ENCODE assay signal across 8 mouse cellular contexts in the genomic region with DNA sequence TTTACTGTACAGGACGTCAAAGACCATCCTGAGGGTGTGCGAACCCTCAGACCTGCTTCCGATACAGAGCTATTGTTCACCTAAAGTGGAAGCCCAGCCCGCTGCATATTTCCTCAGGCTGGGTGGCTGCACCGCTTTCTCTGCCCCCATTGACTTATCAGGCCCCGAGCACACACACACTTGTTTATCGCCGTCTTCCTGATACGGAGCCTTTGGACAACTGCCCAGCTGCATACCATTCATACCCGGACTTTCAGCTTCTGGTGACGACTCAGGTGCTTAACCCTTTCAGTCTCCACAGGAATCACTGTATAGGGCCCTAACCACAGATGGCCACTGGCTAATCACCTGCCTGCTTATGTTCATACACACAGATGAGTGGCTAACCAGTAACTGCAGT.
DNase-seq lines count a peak whose midpoint lies in the region; ATAC-seq lines count a peak whose summit lies in the region.

No protein-coding gene starts in this region.

- H3K4me3 ChIP-seq in neural tube, embryonic 13.5 days: no peak overlapping the region
- no peak overlapping the region for H3K4me3 ChIP-seq in forebrain, embryonic 16.5 days (replicated peaks; ENCODE audit: low read length)

- H3K27me3 ChIP-seq in neural tube, embryonic 13.5 days: no peaks in the 10 kb centered on the region
- no peaks in the 10 kb centered on the region for H3K27me3 ChIP-seq in forebrain, embryonic 16.5 days (replicated peaks; ENCODE audit: control insufficient read depth, insufficient read depth, low read length)

- H3K9ac ChIP-seq in neural tube, embryonic 13.5 days: no peak overlapping the region
- H3K9ac ChIP-seq in forebrain, embryonic 16.5 days (replicated peaks; ENCODE audit: low read depth, low read length): no peak overlapping the region

- no peaks in the 10 kb centered on the region for H3K9me3 ChIP-seq in neural tube, embryonic 13.5 days
- H3K9me3 ChIP-seq in forebrain, embryonic 16.5 days (ENCODE audit: control insufficient read depth, low read length): no peaks in the 10 kb centered on the region

- H3K4me1 ChIP-seq in neural tube, embryonic 13.5 days (replicated peaks): peaks cover 28% of the 10 kb centered on the region
- H3K4me1 ChIP-seq in forebrain, embryonic 16.5 days (replicated peaks; ENCODE audit: control insufficient read depth, insufficient read depth, low read length): peaks cover 18% of the 10 kb centered on the region

- 0 out of 2 replicates have a peak overlapping the region, but pooled peaks have one; percentile 14 for H3K27ac ChIP-seq in neural tube, embryonic 13.5 days (replicated peaks)
- H3K27ac ChIP-seq in forebrain, embryonic 16.5 days (ENCODE audit: low read length): no peak overlapping the region

- no peak for DNase-seq in neural tube, embryonic 10.5 days (ENCODE audit: extremely low spot score, low spot score)
- DNase-seq in kidney, adult 18-20 months: peak; percentile 72
- DNase-seq in lung, adult 18-20 months: peak; percentile 83 to 90
- DNase-seq in yolk sac, embryonic 10.5 days (ENCODE audit: low spot score): peak; percentile 82
- no peak for DNase-seq in cerebellum, adult 11-12 months
- no peak for DNase-seq in layer of hippocampus, adult 8-10 months (ENCODE audit: low spot score in 2 of 2)

- no peak overlapping the region for H3K4me2 ChIP-seq in neural tube, embryonic 13.5 days
- no peak overlapping the region for H3K4me2 ChIP-seq in forebrain, embryonic 16.5 days (ENCODE audit: low read length)

- H3K36me3 ChIP-seq in neural tube, embryonic 13.5 days: no peaks in the 10 kb centered on the region
- H3K36me3 ChIP-seq in forebrain, embryonic 16.5 days (ENCODE audit: control insufficient read depth, insufficient read depth): no peaks in the 10 kb centered on the region

- 29% methylated on average over 11 of the region's 11 CpGs for WGBS in neural tube, embryonic 13.5 days
- WGBS in forebrain, embryonic 16.5 days: 11% methylated on average over 11 of the region's 11 CpGs

- no peak for ATAC-seq in neural tube, embryonic 13.5 days (ENCODE audit: low read depth)
- 0 out of 2 replicates have a peak, but pooled peaks have one; percentile 15 for ATAC-seq in forebrain, embryonic 16.5 days

Comparison
In these comparisons a context has a peak if more than half of its experiments do, and no peak if none do; other contexts are left out.
1. DNase-seq: peak in kidney, adult 18-20 months (single experiment), lung, adult 18-20 months (2 of 2) and yolk sac, embryonic 10.5 days (single experiment); none in neural tube, embryonic 10.5 days (single experiment), cerebellum, adult 11-12 months (single experiment) and layer of hippocampus, adult 8-10 months (0 of 2).